Mouse (Mus musculus): Measurements from ENCODE around the gene Flt4.

Flt4 gene

DNA sequence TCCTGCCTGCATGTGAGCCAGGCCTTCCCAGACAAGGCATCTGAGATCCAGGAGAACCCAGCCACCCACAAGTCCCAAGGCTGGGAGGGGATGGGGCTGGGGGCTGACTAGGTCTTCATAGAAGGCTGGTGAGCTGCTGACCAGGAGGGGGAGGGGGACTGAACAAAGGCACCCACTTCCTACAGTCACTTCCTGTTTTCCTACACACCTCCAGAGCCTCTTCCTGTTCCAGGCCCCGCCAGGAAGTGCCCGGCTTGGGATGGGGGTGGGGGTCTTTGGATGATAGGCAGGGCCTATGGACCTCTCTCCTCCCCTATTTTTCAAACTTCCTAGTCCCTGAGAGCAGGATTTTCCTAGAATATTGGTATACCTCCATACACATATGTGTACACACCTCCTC lies 23.2 kb downstream of the Flt4 start:
- ChIA-PET CTCF (interaction anchor here in 1 of 4 experiments (0.6 kb wide), 1 partner anchor 20 kb away, joined by 4 read pairs; no protein-coding TSS in a partner anchor), POLR2A (no interaction called here)

GRCm38 (mm10) chr11:49634101-49634500 lies 25.0 kb downstream of the Flt4 start:
- POLR2A ChIA-PET, result interaction anchor here in 1 of 4 experiments (1.0 kb wide), 1 partner anchor 9 kb away, joined by 3 read pairs; no protein-coding TSS in a partner anchor
- CTCF ChIA-PET, result interaction anchor here (0.6 to 1.3 kb wide), 8 partner anchors 9 to 322 kb away, joined by 3 to 6 read pairs (median 5); no protein-coding TSS in a partner anchor

DNA sequence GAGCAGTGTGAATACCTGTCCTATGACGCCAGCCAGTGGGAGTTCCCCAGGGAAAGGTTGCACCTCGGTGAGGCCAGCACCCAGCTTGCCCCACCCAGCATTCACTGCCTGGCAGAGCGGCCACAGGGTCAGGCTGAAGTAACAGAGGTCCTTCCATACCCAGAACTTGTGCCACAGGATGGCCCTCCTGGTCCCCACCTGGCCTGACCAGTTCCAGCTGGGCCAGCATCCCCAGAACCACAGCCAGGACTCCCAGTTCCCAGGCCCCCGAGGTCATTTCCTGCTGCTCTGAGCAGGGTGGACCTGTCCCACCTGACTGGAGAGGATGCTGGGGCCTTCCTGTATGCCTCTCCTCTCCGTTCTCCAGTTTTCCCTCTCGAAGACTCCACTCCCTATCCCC lies 26.6 kb downstream of the Flt4 start:
- POLR2A ChIA-PET, result interaction anchor here in 1 of 4 experiments (0.7 to 3.0 kb wide), 4 partner anchors 9 to 78 kb away, joined by 3 to 11 read pairs (median 5); no protein-coding TSS in a partner anchor

DNA sequence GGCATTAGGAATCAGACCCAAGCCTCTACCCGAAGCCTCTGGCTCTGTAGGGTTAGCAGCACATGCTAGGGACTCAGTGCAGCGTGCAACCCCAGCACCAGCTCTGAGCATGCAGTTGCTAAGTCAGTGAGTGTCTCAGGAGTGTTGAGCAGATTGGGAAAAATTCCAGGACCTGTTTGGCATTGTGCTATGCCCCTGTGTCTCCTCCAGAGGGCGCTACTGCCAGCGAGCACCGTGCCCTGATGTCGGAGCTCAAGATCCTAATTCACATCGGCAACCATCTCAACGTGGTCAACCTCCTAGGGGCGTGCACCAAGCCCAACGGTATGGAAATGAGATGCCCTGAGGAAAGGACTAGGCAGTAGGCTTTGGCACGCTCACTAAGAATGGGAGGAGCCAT lies 27.4 kb downstream of the Flt4 start:
- ChIA-PET CTCF (interaction anchor here (0.6 to 3.3 kb wide), 50 partner anchors 8 to 391 kb away, joined by 3 to 43 read pairs (median 5); partner anchors contain the start of gene Scgb3a1 (in 1 of the 4)), POLR2A (interaction anchor here in 2 of 4 experiments (0.7 to 3.0 kb wide), 9 partner anchors 10 to 77 kb away, joined by 3 to 11 read pairs (median 4); partner anchors contain the start of gene Scgb3a1 (in 1 of the 2))

More for the DNA sequence above, 26.6 kb downstream of the Flt4 start:
- CTCF ChIA-PET, result interaction anchor here (0.6 to 3.3 kb wide), 27 partner anchors 7 to 351 kb away, joined by 3 to 43 read pairs (median 5); no protein-coding TSS in a partner anchor

GRCm38 (mm10) chr11:49645677-49646076 lies 36.6 kb downstream of the Flt4 start:
- ChIA-PET CTCF (interaction anchor here in 2 of 4 experiments (1.5 to 2.1 kb wide), 2 partner anchors 9 kb away, joined by 7 to 8 read pairs; no protein-coding TSS in a partner anchor), POLR2A (no interaction called here)

GRCm38 (mm10) chr11:49650113-49650993 lies 41.3 kb downstream of the Flt4 start:
- ChIA-PET POLR2A (interaction anchor here in 2 of 4 experiments (1.1 to 3.6 kb wide), 9 partner anchors 10 to 197 kb away, joined by 3 to 21 read pairs (median 4); no protein-coding TSS in a partner anchor), CTCF (interaction anchor here in 3 of 4 experiments (1.0 to 4.3 kb wide), 11 partner anchors 9 to 310 kb away, joined by 3 to 43 read pairs (median 5); partner anchors contain the start of gene Scgb3a1 (in 1 of the 3))

DNA sequence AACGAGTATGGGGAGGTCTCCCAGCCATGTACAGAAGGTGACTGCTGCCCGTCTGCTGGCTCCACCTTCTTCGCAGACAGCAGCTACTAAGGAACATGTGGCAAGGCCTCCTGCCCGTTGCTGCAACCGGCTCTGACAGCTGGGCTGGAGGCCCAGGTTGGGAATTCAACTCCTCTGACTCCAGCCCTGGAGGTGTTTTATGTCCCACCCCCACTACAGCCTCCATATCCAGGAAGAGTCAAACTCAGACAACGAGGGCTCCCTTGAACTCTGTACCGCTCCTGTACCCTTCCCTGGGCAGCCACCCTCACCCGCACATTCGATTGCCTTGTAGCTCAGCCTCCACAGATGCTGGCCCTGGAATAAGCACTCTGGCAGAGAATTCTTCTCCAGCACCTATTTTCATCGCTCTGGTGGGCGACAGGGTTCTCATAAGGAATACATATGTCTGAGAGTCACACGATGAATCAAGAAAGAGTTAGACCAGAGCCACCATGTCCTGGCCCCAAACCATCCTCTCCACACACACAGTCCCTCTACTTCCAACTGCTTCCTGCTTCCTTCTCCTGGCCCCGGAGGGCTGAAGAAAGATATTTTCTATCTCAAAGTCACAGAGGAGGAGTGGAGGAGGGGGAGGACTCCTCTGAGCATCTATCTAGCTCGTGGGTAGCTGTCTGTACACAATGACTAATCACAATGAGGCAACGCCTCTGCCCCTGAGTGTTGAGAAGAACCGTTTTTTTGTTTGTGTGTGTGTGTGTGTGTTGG lies 42.1 kb downstream of the Flt4 start:
- POLR2A ChIA-PET, result interaction anchor here in 3 of 4 experiments (0.6 to 3.6 kb wide), 27 partner anchors 10 to 1249 kb away, joined by 3 to 21 read pairs (median 4); partner anchors contain the start of genes Scgb3a1 (in 2 of the 3) and Cnot6 (in 1 of the 3)
- CTCF ChIA-PET, result interaction anchor here (0.6 to 4.3 kb wide), 22 partner anchors 11 to 1148 kb away, joined by 3 to 43 read pairs (median 5); partner anchors contain the start of genes Mapk9 (in 1 of the 4) and Scgb3a1 (in 1 of the 4)

DNA sequence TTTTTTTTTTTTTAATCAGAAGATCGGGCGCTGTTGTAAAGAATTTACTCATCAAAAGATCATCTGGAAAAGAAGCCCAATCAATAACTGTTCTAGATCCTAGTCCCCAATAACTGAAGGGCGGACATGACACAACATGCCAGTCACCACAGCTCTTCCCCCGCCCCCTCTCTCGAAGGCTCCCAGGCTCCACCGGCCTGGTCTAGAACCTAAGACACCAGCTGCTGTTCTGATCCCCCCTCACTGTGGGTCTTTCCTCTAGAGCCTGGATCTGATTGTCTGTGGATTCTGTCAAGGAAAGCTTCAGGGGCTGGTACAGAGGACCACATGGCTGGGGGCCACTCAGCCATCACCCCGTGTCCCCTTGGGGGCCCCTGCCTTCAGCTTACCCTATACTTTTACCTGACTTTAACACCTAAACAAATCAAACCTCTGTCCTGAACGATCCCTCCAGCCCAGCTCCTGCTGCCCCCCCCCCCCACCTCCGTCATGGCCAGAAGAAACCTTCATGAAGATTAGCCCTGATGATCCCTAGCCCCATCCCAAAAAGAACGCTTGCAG lies 42.8 kb downstream of the Flt4 start:
- ChIA-PET CTCF (interaction anchor here (0.5 to 4.3 kb wide), 63 partner anchors 9 to 1147 kb away, joined by 3 to 43 read pairs (median 4); partner anchors contain the start of genes Scgb3a1 (in 3 of the 4) and Mapk9 (in 1 of the 4)), POLR2A (interaction anchor here in 3 of 4 experiments (0.6 to 3.6 kb wide), 34 partner anchors 9 to 1248 kb away, joined by 3 to 21 read pairs (median 4); partner anchors contain the start of genes Cnot6 (in 2 of the 3), Scgb3a1 (in 2 of the 3) and Trim41 (in 1 of the 3))

- CTCF ChIA-PET, result interaction anchor here (0.5 to 4.3 kb wide), 83 partner anchors 8 to 1195 kb away, joined by 3 to 43 read pairs (median 4); partner anchors contain the start of genes Scgb3a1 (in 3 of the 4) and Mapk9 (in 1 of the 4)
- POLR2A ChIA-PET, result interaction anchor here in 3 of 4 experiments (0.6 to 3.6 kb wide), 29 partner anchors 11 to 835 kb away, joined by 3 to 21 read pairs (median 3); partner anchors contain the start of genes Scgb3a1 (in 2 of the 3), Cnot6 (in 1 of the 3) and Trim41 (in 1 of the 3)
These were observed 43.5 kb downstream of the Flt4 start for GRCm38 (mm10) chr11:49652401-49653078.

DNA sequence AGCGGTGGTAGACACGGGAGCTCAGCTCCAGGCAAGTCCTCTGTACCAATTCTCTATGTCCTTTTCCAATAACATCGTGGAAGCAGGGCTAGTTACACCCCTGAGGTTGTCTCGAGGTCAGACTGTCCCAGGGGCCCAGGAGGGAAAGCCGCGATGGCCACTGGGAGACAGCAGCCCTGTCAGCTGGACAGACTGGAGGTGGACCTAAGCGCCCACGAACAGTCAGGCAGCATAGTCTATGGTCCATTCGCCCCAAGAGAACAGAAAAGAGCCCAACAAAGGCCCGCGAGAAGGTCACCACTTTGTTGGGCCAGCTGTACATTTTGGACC lies 44.0 kb downstream of the Flt4 start:
- POLR2A ChIA-PET, result interaction anchor here in 2 of 4 experiments (0.7 to 3.6 kb wide), 20 partner anchors 10 to 836 kb away, joined by 3 to 21 read pairs (median 4); partner anchors contain the start of genes Scgb3a1 (in 2 of the 2), Cnot6 (in 1 of the 2) and Trim41 (in 1 of the 2)
- CTCF ChIA-PET, result interaction anchor here (0.6 to 4.3 kb wide), 60 partner anchors 10 to 1195 kb away, joined by 3 to 43 read pairs (median 4); partner anchors contain the start of genes Scgb3a1 (in 3 of the 4) and Mapk9 (in 1 of the 4)

DNA sequence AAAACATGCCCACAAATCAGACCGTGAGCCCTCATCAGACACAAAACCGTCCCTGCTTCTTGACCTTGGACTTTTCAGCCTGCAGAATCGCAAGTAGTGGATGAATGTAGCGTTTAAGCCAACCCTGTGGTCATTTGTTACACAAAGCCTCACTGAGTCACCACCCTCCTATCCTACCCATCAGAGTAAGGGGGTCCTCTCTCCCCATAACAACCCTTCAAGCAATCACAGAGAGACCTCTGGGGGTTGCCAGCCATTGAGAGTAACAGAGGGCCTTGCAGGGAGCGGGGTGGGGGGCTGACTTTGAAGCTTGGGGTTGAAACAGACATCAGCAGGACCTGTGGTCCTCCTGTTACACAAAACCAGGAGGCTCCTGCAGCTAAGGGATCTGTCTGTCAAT lies 45.6 kb downstream of the Flt4 start:
- CTCF ChIA-PET, result no interaction called here
- POLR2A ChIA-PET, result interaction anchor here in 1 of 4 experiments (4.9 kb wide), 1 partner anchor 12 kb away, joined by 19 read pairs; no protein-coding TSS in a partner anchor

GRCm38 (mm10) chr11:49655501-49655900 lies 46.4 kb downstream of the Flt4 start:
- ChIA-PET POLR2A (interaction anchor here in 3 of 4 experiments (0.9 to 4.9 kb wide), 4 partner anchors 9 to 11 kb away, joined by 3 to 19 read pairs (median 6); no protein-coding TSS in a partner anchor), CTCF (interaction anchor here in 1 of 4 experiments (1.1 kb wide), 1 partner anchor 19 kb away, joined by 5 read pairs; no protein-coding TSS in a partner anchor)

GRCm38 (mm10) chr11:49658065-49658464 lies 49.0 kb downstream of the Flt4 start:
- ChIA-PET CTCF (interaction anchor here in 3 of 4 experiments (0.5 to 2.3 kb wide), 3 partner anchors 22 to 303 kb away, joined by 4 to 7 read pairs (median 7); no protein-coding TSS in a partner anchor), POLR2A (interaction anchor here in 2 of 4 experiments (0.9 to 4.9 kb wide), 9 partner anchors 9 to 338 kb away, joined by 3 to 19 read pairs (median 3); no protein-coding TSS in a partner anchor)

DNA sequence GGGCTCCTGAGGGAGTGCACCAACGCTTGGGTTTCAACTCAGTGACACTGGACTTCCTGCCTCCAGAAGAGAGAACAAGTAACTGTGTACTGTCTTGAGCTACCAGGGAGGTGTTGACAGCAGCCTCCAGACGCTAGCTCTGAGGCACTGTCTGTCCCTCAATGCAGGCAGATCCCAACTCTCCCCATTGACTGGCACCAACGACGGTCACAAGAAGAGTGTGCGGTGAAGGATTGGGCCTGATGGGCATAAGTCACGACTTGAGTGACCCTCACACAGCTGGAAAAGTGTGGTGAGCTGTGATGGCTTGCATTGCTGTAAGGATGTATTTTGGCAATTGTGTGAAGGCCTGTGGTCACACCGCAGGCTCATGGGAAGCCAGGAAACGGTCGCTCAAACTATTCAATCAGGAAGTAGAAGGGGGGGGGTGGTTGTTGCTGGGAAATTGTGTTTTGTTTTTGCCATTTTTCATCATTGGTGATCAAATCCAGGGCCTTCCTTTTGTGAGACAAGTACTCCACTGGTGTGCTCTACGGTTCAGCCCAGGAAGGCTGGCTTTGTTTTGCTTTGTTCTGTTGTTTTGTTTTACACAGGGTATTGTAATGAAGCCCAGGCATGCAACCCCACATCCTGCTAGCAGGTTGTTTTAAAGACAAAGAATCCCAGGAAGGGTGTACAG lies 49.9 kb downstream of the Flt4 start:
- POLR2A ChIA-PET, result interaction anchor here in 2 of 4 experiments (0.6 to 4.9 kb wide), 11 partner anchors 8 to 119 kb away, joined by 3 to 19 read pairs (median 4); no protein-coding TSS in a partner anchor
- CTCF ChIA-PET, result interaction anchor here in 3 of 4 experiments (0.5 to 2.3 kb wide), 8 partner anchors 9 to 544 kb away, joined by 3 to 7 read pairs (median 4); partner anchors contain the start of gene Olfr1396 (in 1 of the 3)

DNA sequence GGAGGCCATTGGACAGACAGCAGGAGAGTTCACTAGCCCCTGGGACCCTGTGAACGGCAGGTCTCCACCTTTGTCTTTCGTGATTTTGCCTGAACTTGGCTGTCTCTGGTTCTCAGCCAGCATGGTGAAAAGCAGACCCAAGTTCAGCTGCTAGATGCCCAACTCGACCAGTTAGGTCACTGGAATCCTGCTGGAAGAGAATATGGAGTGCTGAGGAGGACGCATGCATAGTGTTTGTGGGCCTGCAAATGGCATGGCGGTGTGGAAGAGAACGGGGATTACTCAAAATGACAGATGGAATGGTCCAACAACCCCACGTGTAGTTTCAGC lies 50.4 kb downstream of the Flt4 start:
- POLR2A ChIA-PET, result interaction anchor here in 1 of 4 experiments (0.9 to 4.9 kb wide), 7 partner anchors 8 to 54 kb away, joined by 3 to 19 read pairs (median 3); no protein-coding TSS in a partner anchor
- CTCF ChIA-PET, result interaction anchor here in 3 of 4 experiments (0.7 to 1.1 kb wide), 4 partner anchors 9 to 186 kb away, joined by 3 to 7 read pairs (median 4); no protein-coding TSS in a partner anchor
